Mouse (Mus musculus) neural tube, embryonic 11.5 days (tissue): ENCODE results near the gene Epha4. TPM values are rescaled to one million over a fixed set of nuclear protein-coding genes. Genes with fewer than 3 reads are reported as not detected.

Experiments
- ATAC-seq: fragments of 200-750 bp; cut with Nextera tagmentation; 2 replicates; pipeline ENCODE4 v1.8.0; 2017; ENCODE audit warnings: moderate number of reproducible peaks, mild to moderate bottlenecking, moderate TSS enrichment, moderate library complexity; ENCODE audit not compliant: insufficient read depth, low FRiP score, low TSS enrichment
- DNase-seq: peaks from one replicate; pipeline ENCODE4 v3.0.0-alpha.2; 2015; ENCODE audit warnings: low spot score
- H3K27ac ChIP-seq: fragments of 300-500 bp; sonication (generic); 2 replicates; pipeline ENCODE4 v1.5.1; 2014; ENCODE audit warnings: low read depth, mild to moderate bottlenecking, low read length
- H3K27me3 ChIP-seq: fragments of 300-500 bp; sonication (generic); 2 replicates; pipeline ENCODE4 v1.6.1; 2014; ENCODE audit warnings: mild to moderate bottlenecking, low read length, mixed read lengths; ENCODE audit not compliant: control insufficient read depth, insufficient read depth
- H3K36me3 ChIP-seq: fragments of 300-500 bp; sonication (generic); 2 replicates; pipeline ENCODE4 v1.6.1; 2014; ENCODE audit warnings: mild to moderate bottlenecking, low read length, moderate library complexity, mixed read lengths; ENCODE audit not compliant: control insufficient read depth, insufficient read depth
- H3K4me1 ChIP-seq: fragments of 300-500 bp; sonication (generic); 2 replicates; pipeline ENCODE4 v1.6.1; 2014; ENCODE audit warnings: low read length, mixed read lengths; ENCODE audit not compliant: control insufficient read depth, insufficient read depth
- H3K4me2 ChIP-seq: fragments of 300-500 bp; sonication (generic); 2 replicates; pipeline ENCODE4 v1.6.1; 2014; ENCODE audit warnings: low read depth, mild to moderate bottlenecking, moderate library complexity
- H3K4me3 ChIP-seq: fragments of 300-500 bp; sonication (generic); 2 replicates; pipeline ENCODE4 v1.5.1; 2014; ENCODE audit warnings: low read depth, low read length
- H3K9ac ChIP-seq: fragments of 300-500 bp; sonication (generic); 2 replicates; pipeline ENCODE4 v1.6.1; 2014; ENCODE audit warnings: mild to moderate bottlenecking, low read length
- H3K9me3 ChIP-seq: fragments of 300-500 bp; sonication (generic); 2 replicates; pipeline ENCODE4 v1.6.1; 2016; ENCODE audit warnings: low read length; ENCODE audit not compliant: control insufficient read depth
- WGBS: fragments of 180-500 bp; shearing (Covaris S2); extraction: QIAGEN DNeasy Blood & Tissue Kit; methylation state at CpG from one replicate; pipeline ENCODE4 v1.1.7; 2014; 5-methylcytosine and 5-hydroxymethylcytosine counted together
- polyA plus RNA-seq: library from polyadenylated mRNA; unstranded; fragments of >200 nt; fragmentation: Nextera tagmentation; extraction: Ambion mirVana; gene quantifications from 2 replicates; pipeline ENCODE4 v1.2.1, GENCODE M21; 2014

Epha4 gene
- polyA plus RNA-seq, 1 experiment from 2014 or later, result 26.6 TPM

DNA sequence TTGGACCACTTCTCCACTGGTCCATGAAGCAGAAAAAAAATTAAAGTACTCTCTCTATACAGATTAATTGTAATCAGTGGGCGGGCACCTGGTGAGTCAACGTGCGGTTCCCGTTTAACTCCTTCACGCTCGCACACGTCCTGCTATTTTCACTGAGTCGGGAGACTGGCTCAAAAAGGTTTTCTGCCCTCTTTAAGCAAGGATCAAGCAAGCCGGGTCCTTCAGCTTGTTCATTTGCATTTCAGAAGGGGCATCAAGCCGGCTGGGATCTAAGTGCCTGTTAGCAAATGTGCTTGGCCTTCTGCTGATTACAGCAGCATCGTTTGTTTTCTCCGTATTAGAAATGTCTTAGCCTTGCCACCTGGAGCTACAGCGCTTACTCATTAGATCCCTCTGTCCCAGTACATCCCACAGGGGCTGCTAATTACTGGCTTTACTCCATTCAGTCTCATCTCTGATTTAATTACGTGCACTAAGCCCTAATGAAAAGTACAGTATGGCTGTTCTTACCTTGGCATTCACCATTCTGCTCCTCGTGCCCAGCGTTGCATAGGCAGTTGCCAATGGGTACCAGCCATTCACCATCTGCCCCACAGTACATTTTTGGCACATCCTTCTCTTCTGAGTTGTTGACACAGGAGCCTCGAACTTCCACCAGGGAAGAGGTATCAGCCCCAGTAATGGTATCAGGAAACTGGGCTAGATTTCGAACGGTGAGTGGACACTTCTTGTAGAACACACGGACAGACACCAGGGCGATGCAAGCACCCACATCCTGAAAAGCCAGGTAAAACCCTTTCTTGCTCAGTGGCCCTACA is 8.6 kb downstream of the Epha4 start:
- Histone ChIP-seq H3K27ac (no peak overlapping the region), H3K27me3 (no peaks in the 10 kb centered on the region), H3K4me1 (peaks cover 51% of the 10 kb centered on the region), H3K36me3 (peaks cover 2% of the 10 kb centered on the region; the same call in 1 of the 2 replicates), H3K4me3 (peak overlapping the region; percentile 5; the same call in 1 of the 2 replicates), H3K9ac (no peak overlapping the region), H3K4me2 (peak overlapping the region; percentile 21), H3K9me3 (no peaks in the 10 kb centered on the region)
- ATAC-seq (no peak), DNase-seq (no peak)
- WGBS, result 41% methylated on average over 21 of the region's 21 CpGs

GRCm38 (mm10) chr1:77505263-77505662 is 9.6 kb downstream of the Epha4 start:
- DNase-seq, result no peak
- Histone ChIP-seq H3K4me2 (peak overlapping the region; percentile 21), H3K27me3 (no peaks in the 10 kb centered on the region), H3K4me3 (no peak overlapping the region), H3K9me3 (no peaks in the 10 kb centered on the region), H3K27ac (no peak overlapping the region), H3K36me3 (peaks cover 2% of the 10 kb centered on the region; the same call in 1 of the 2 replicates), H3K9ac (no peak overlapping the region), H3K4me1 (peaks cover 50% of the 10 kb centered on the region)
- no peak for ATAC-seq
- WGBS, result 79% methylated on average over 8 of the region's 8 CpGs

DNA sequence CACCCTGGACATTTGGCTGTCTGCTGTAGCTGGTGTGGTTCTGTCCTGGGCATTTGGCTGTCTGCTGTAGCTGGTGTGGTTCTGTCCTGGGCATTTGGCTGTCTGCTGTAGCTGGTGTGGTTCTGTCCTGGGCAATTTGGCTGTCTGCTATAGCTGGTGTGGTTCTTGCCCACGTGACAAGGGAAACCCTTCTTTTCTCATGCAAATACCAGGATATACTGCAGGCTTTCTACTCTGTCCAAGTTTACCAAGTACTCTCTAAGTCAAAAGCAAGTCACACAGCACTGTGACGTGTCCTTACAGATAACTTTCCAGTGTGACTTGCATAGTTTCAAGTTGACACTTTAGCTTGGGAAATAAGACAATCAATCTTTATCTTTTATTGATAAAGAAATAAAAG is 10.1 kb downstream of the Epha4 start:
- no peak overlapping the region for H3K9ac ChIP-seq
- H3K36me3 ChIP-seq, result peaks cover 2% of the 10 kb centered on the region; the same call in 1 of the 2 replicates
- no peak overlapping the region for H3K27ac ChIP-seq
- no peaks in the 10 kb centered on the region for H3K27me3 ChIP-seq
- no peaks in the 10 kb centered on the region for H3K9me3 ChIP-seq
- ATAC-seq, result 0 out of 2 replicates have a peak, but pooled peaks have one; percentile 25
- H3K4me1 ChIP-seq, result peaks cover 50% of the 10 kb centered on the region
- H3K4me2 ChIP-seq, result peak overlapping the region; percentile 20; the same call in 1 of the 2 replicates
- WGBS, result 23% methylated on average over 2 of the region's 2 CpGs
- peak; percentile 7 for DNase-seq
- no peak overlapping the region for H3K4me3 ChIP-seq

DNA sequence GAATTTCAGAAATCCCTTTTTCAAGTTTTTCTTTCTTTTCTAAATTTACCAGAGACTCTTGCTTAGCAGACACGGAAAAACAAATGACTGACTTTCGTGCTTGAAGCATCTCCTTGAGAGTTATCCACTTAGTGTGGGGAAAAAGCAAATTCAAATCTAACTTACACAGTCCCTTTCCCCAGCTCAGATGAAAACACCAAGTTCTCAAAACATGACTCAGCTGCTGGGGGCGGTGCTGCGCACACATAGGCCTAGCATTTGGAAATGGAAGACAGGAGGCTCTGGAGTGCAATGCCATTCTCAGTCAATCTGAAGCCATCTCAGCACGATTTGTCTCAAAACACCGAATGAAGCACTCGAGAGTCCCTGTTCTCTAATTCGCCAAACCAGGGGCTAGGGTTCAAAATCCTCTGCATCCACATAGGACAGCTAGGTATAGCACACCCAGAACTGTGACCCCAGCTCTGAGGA is 11.1 kb downstream of the Epha4 start:
- Histone ChIP-seq H3K4me3 (no peak overlapping the region), H3K36me3 (peaks cover 2% of the 10 kb centered on the region; the same call in 1 of the 2 replicates), H3K27ac (no peak overlapping the region), H3K4me1 (peaks cover 50% of the 10 kb centered on the region), H3K27me3 (no peaks in the 10 kb centered on the region), H3K9me3 (no peaks in the 10 kb centered on the region), H3K4me2 (peak overlapping the region; percentile 25), H3K9ac (no peak overlapping the region)
- DNase-seq, result peak; percentile 33
- WGBS, result 64% methylated on average over 8 of the region's 8 CpGs
- no peak for ATAC-seq

DNA sequence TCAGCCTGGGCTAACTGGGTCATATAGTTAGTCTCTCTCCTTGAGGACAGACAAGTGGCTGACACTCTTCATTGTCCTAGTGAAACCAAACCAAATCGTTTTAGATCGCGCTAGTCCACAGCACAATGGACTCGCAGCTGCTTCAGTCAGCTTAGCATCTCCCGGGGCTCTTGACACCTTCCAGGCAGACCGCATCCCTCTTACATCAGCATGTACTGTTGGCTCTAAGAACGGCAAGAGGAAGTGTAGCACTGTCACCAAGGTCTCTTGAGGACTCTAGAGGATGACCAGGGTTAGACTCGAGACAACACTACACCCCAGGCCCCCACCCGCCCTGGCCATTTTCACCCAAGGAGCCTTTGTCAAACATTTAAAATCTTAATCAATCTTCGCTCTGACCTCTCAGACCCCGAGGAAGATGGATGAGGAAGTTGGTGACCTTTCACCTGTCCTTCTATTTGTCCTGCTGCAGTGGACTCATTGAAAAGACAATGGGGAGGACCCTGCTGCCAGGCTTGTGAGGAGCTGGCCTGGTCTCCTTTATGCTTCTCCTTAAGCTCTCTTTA is 12.3 kb downstream of the Epha4 start:
- peaks cover 2% of the 10 kb centered on the region; the same call in 1 of the 2 replicates for H3K36me3 ChIP-seq
- H3K27ac ChIP-seq, result peak overlapping the region; percentile 54
- no peak overlapping the region; the same call in 1 of the 2 replicates for H3K4me2 ChIP-seq
- no peak overlapping the region for H3K4me3 ChIP-seq
- H3K9ac ChIP-seq, result no peak overlapping the region
- WGBS, result 9% methylated on average over 11 of the region's 11 CpGs
- H3K4me1 ChIP-seq, result peaks cover 51% of the 10 kb centered on the region
- DNase-seq (peak; percentile 74), ATAC-seq (peak; percentile 69)
- H3K9me3 ChIP-seq, result no peaks in the 10 kb centered on the region
- no peaks in the 10 kb centered on the region for H3K27me3 ChIP-seq

- no peak overlapping the region for H3K4me3 ChIP-seq
- 64% methylated on average over 13 of the region's 13 CpGs for whole genome bisulfite sequencing
- no peak overlapping the region; the same call in 1 of the 2 replicates for H3K4me2 ChIP-seq
- no peaks in the 10 kb centered on the region for H3K9me3 ChIP-seq
- no peaks in the 10 kb centered on the region for H3K36me3 ChIP-seq
- H3K27ac ChIP-seq, result no peak overlapping the region; the same call in 1 of the 2 replicates
- peaks cover 56% of the 10 kb centered on the region for H3K4me1 ChIP-seq
- no peak for DNase-seq
- no peaks in the 10 kb centered on the region for H3K27me3 ChIP-seq
- no peak for ATAC-seq
- no peak overlapping the region for H3K9ac ChIP-seq
Measured at GRCm38 (mm10) chr1:77501363-77501933, 13.4 kb downstream of the Epha4 start.

DNA sequence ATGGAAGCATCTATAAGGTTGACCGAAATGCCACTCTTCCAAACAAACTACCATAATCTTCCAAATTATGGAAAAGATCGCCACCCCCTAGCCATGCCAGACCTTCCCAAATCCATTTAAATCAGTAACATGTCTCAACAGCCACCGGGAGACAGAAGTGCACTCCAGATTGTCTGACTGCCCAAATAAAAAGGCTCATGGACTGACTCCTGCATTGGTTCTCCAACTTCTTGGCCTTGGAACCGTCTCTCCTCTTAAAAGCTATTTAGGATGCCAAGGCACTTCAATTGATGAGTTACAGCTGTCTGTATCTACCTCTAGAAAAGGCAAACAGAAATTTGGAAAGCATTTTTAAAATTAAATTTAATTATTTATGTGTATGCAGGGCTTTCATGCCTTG is 17.4 kb downstream of the Epha4 start:
- Histone ChIP-seq H3K27me3 (no peaks in the 10 kb centered on the region), H3K4me2 (peak overlapping the region; percentile 0; the same call in 1 of the 2 replicates), H3K4me3 (no peak overlapping the region), H3K4me1 (peaks cover 50% of the 10 kb centered on the region), H3K9me3 (no peaks in the 10 kb centered on the region), H3K36me3 (no peaks in the 10 kb centered on the region), H3K9ac (no peak overlapping the region), H3K27ac (peak overlapping the region; percentile 70)
- DNase-seq (no peak), ATAC-seq (no peak)
- 38% methylated on average over 4 of the region's 4 CpGs for WGBS

DNA sequence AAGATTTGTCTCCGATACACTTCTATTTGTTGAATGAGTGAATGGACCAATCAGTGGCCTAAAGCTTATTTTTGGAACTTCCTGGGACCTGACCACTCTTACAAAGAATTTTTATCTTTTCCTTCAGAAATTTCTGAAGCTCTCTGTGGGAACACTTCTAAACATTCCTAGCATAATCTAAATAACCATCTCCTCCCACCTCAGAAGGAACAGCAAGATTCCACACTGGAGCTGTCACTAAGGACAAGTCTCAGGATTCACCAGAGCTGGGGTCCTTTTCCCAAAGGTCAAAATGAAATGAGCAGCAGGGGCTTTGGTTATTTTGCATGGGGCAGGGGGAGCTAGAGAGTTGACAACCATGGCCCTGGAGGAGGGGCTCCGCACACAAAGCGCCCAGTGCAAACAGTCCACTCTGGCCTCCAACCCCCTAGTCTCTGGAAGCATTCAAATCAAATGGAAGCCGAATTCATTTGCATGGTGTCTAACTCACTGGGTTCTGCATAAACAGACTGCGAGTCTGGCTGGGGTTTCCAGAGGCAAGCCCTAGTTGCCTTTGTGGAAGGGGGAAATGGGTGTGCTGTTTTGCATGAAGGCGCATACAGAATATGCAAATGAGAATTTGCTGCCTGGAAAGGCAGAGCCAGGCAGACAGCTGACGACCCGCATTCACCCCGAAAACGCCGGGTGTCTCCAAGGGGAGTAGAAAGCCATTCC is 18.3 kb downstream of the Epha4 start:
- Histone ChIP-seq H3K4me3 (no peak overlapping the region), H3K4me1 (peaks cover 43% of the 10 kb centered on the region)
- WGBS, result 11% methylated on average over 11 of the region's 11 CpGs

More for the DNA sequence above, 18.3 kb downstream of the Epha4 start:
- Histone ChIP-seq H3K9me3 (no peaks in the 10 kb centered on the region), H3K36me3 (no peaks in the 10 kb centered on the region), H3K27me3 (no peaks in the 10 kb centered on the region), H3K27ac (peak overlapping the region; percentile 70), H3K4me2 (peak overlapping the region; percentile 25), H3K9ac (no peak overlapping the region; the same call in 1 of the 2 replicates)
- peak; percentile 78 for DNase-seq
- peak; percentile 92 for ATAC-seq
